Mouse (Mus musculus): ENCODE data around the gene Cacybp. TPM values are rescaled to one million over a fixed set of nuclear protein-coding genes. Genes with fewer than 3 reads are reported as not detected.

Cacybp gene
- polyA plus RNA-seq (2015; fragmentation: Nextera tagmentation; extraction: Ambion mirVana), result 146 and 196 TPM in 2 replicates

DNA sequence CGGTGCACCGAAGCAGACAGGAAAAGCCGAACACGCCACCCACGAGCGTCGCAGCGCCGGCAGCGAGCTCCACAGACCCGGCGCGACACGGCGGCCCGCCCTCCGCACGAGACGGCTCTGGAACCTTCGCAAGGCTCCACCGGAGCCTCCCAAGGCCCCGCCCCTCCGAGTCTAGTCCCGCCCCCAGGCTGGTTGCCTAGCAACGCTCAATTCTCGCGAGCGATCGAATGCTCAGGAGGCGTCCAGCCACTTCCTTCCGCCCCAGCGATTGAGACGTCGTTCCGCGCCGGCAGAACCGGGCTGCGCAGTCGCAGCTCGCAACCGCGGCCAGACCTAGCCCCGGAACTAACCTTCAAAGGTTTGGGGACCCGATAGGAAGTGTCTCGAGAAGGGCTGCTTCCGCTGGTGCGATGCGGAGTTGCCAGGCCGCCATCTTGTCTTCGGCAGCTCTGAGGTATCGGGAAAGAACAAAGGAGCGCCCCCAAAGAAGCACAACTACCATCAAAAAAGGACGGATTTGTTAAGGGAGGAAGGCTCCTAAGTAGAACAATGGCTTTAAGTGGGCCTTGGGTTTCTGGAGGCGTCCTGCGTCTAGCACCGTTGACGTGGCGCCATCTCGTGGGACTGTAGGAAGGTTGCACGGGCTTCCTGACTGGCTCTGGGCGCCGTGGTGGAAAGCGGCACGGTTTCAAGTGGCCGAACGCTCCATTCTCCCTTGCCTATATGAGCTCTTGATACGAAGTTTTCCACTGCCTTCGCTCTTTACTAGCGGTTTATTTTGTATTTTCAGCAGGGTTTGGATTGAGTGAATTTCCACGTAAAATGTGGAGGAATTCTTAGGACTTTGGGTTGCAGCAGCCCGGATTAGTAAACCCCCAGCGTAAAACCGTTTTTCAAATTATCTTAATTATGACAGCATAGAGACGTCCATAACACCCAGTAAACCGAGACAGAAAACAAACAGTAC, at the start of gene Cacybp:
TSS of gene Cacybp (minus strand) at position 173 of the 967 bp plus-strand sequence.
- H3K4me2 ChIP-seq (ENCODE audit: low read depth, low read length), result peak within 1 kb of the TSS; percentile 80
- H3K9ac ChIP-seq (ENCODE audit: low read length), result peak within 1 kb of the TSS; percentile 92
- peak within 1 kb of the TSS; percentile 99 for H3K27ac ChIP-seq (ENCODE audit: low read length)
- no peaks in the 10 kb centered on the region for H3K27me3 ChIP-seq (ENCODE audit: control insufficient read depth, insufficient read depth, low read length)
- no peaks in the 10 kb centered on the region for H3K9me3 ChIP-seq (replicated peaks; ENCODE audit: control insufficient read depth, low read length)
- WGBS, result under 1% methylated on average over 76 of the region's 76 CpGs
- H3K36me3 ChIP-seq (ENCODE audit: control insufficient read depth, insufficient read depth), result no peaks in the 10 kb centered on the region
- peak within 1 kb of the TSS; percentile 97 for H3K4me3 ChIP-seq (ENCODE audit: low read length)
- H3K4me1 ChIP-seq (ENCODE audit: control insufficient read depth, insufficient read depth, low read length), result peaks cover 12% of the 10 kb centered on the region
- ATAC-seq (replicated peaks; ENCODE audit: extremely low read depth, insufficient read depth, low FRiP score), result peak; percentile 97

DNA sequence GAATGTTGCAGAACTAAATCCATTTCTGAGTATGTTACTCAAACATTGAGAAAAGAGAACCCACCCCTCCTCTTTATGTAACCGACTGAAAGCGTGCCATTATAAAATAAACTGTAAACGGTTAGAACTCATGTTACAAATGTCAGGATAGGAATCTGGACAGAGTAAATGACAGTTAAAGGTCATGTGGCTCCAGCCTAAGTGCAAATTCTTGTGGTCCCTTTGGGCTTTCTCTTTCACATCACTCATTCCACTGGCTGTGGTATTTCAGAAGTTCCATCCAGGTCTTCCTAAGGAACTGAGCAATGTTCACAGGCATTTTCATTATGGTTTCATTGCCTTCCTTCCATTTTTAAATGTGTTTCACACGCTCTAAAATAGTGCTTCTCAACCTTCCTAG, 49.7 kb upstream of the Cacybp start:
- H3K27ac ChIP-seq (ENCODE audit: low read length), result no peak overlapping the region
- ATAC-seq (replicated peaks; ENCODE audit: extremely low read depth, insufficient read depth, low FRiP score), result no peak
- H3K27me3 ChIP-seq (ENCODE audit: control insufficient read depth, insufficient read depth, low read length), result no peaks in the 10 kb centered on the region
- H3K36me3 ChIP-seq (ENCODE audit: control insufficient read depth, insufficient read depth), result no peaks in the 10 kb centered on the region
- 71% methylated on average over 4 of the region's 4 CpGs for WGBS
- H3K9ac ChIP-seq (ENCODE audit: low read length), result no peak overlapping the region
- no peak overlapping the region for H3K4me3 ChIP-seq (ENCODE audit: low read length)
- H3K9me3 ChIP-seq (replicated peaks; ENCODE audit: control insufficient read depth, low read length), result no peaks in the 10 kb centered on the region
- no peaks in the 10 kb centered on the region for H3K4me1 ChIP-seq (ENCODE audit: control insufficient read depth, insufficient read depth, low read length)
- H3K4me2 ChIP-seq (ENCODE audit: low read depth, low read length), result no peak overlapping the region

DNA sequence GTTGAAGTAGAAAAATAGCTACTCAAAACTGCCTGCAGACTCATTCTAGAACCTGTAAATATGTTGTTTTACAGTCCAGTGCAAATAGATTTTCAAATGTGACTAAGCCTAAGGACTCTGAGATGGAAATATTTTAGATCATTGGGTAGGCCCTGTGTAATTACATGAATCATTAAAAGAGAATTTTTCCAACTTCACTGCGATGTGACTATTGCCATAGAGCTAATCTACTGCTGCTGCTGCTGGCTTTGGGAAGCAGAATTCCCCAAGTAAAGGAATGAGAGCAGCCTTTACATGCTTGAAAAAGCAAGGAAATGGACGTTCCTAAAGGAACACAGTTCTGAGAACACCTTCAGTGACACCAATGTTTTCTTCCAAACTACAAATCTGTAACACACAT, 49.2 kb upstream of the Cacybp start:
- Histone ChIP-seq H3K4me2 (ENCODE audit: low read depth, low read length) (no peak overlapping the region), H3K4me1 (ENCODE audit: control insufficient read depth, insufficient read depth, low read length) (no peaks in the 10 kb centered on the region), H3K36me3 (ENCODE audit: control insufficient read depth, insufficient read depth) (no peaks in the 10 kb centered on the region), H3K9me3 (replicated peaks; ENCODE audit: control insufficient read depth, low read length) (no peaks in the 10 kb centered on the region), H3K27me3 (ENCODE audit: control insufficient read depth, insufficient read depth, low read length) (no peaks in the 10 kb centered on the region), H3K27ac (ENCODE audit: low read length) (no peak overlapping the region), H3K9ac (ENCODE audit: low read length) (no peak overlapping the region), H3K4me3 (ENCODE audit: low read length) (no peak overlapping the region)
- no peak for ATAC-seq (replicated peaks; ENCODE audit: extremely low read depth, insufficient read depth, low FRiP score)
- 65% methylated on average over 2 of the region's 2 CpGs for WGBS

DNA sequence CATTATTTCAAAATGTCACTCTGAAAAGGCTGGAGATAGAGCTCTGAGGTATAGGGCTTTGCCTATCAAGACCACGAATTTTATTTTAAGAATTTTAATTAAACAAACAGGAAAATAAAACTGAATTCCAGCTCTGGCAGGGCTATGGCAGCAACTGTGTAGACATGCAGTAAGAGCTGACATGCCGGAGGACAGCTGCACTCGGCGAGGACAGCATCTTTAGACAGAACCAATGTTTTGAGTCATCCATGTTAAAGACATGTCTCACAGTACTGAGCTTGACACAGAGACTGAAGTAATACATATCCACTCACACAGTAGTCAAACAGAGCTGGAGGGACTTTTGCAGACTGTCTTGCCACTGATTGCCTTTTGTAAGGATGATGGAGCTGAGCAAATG, 47.9 kb upstream of the Cacybp start:
- 0 out of 2 replicates have a peak, but pooled peaks cover 3% of the 10 kb centered on the region for H3K36me3 ChIP-seq (ENCODE audit: control insufficient read depth, insufficient read depth)
- ATAC-seq (replicated peaks; ENCODE audit: extremely low read depth, insufficient read depth, low FRiP score), result no peak
- no peak overlapping the region for H3K9ac ChIP-seq (ENCODE audit: low read length)
- H3K4me3 ChIP-seq (ENCODE audit: low read length), result no peak overlapping the region
- H3K27me3 ChIP-seq (ENCODE audit: control insufficient read depth, insufficient read depth, low read length), result no peaks in the 10 kb centered on the region
- H3K4me1 ChIP-seq (ENCODE audit: control insufficient read depth, insufficient read depth, low read length), result no peaks in the 10 kb centered on the region
- no peaks in the 10 kb centered on the region for H3K9me3 ChIP-seq (replicated peaks; ENCODE audit: control insufficient read depth, low read length)
- WGBS, result 77% methylated on average over 4 of the region's 4 CpGs
- no peak overlapping the region for H3K4me2 ChIP-seq (ENCODE audit: low read depth, low read length)
- H3K27ac ChIP-seq (ENCODE audit: low read length), result no peak overlapping the region

DNA sequence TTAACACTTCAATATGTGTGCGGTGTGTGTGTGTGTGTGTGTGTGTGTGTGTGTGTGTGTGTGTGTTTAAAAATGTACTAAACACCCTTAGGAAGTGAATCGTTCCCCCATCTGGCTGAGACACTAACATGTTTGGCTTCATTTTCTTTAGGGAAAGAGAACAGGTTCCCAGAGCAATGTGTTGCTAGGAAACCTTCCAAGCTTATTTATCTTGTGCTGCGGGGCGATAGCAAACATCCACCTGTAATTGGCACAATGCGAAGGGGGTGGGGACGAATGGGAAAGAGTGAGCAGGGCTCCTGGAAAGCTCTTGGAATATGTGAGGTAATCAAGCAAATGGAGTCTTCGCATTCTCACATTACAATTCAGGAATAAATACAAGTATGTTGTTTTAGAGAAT, 47.2 kb upstream of the Cacybp start:
- H3K27ac ChIP-seq (ENCODE audit: low read length), result no peak overlapping the region
- H3K4me2 ChIP-seq (ENCODE audit: low read depth, low read length), result no peak overlapping the region
- H3K36me3 ChIP-seq (ENCODE audit: control insufficient read depth, insufficient read depth), result 0 out of 2 replicates have a peak, but pooled peaks cover 6% of the 10 kb centered on the region
- WGBS, result 56% methylated on average over 7 of the region's 7 CpGs
- H3K9ac ChIP-seq (ENCODE audit: low read length), result no peak overlapping the region
- no peaks in the 10 kb centered on the region for H3K9me3 ChIP-seq (replicated peaks; ENCODE audit: control insufficient read depth, low read length)
- no peak for ATAC-seq (replicated peaks; ENCODE audit: extremely low read depth, insufficient read depth, low FRiP score)
- H3K4me3 ChIP-seq (ENCODE audit: low read length), result no peak overlapping the region
- H3K4me1 ChIP-seq (ENCODE audit: control insufficient read depth, insufficient read depth, low read length), result no peaks in the 10 kb centered on the region
- no peaks in the 10 kb centered on the region for H3K27me3 ChIP-seq (ENCODE audit: control insufficient read depth, insufficient read depth, low read length)

DNA sequence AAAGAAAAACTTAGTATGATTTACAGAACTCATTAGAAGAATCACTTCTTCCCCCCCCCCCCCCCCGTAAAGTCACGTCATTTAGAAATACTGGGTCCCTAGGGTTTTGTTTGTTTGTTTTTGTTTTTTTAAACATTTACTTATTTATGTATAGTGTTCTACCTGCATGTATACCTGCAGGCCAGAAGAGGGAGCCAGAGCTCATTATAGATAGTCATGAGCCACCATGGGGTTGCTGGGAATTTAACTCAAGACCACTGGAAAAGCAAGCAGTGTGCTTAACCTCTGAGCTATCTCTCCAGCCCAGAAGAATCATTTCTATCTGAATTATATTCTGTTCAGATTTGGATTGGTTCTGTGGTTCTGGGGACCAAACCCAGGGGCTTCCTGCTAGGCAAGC, 40.4 kb upstream of the Cacybp start:
- Histone ChIP-seq H3K9me3 (replicated peaks; ENCODE audit: control insufficient read depth, low read length) (peaks cover 5% of the 10 kb centered on the region), H3K4me3 (ENCODE audit: low read length) (no peak overlapping the region), H3K4me1 (ENCODE audit: control insufficient read depth, insufficient read depth, low read length) (peaks cover 12% of the 10 kb centered on the region), H3K9ac (ENCODE audit: low read length) (no peak overlapping the region), H3K4me2 (ENCODE audit: low read depth, low read length) (no peak overlapping the region), H3K36me3 (ENCODE audit: control insufficient read depth, insufficient read depth) (peaks cover 11% of the 10 kb centered on the region; the same call in 1 of the 2 replicates), H3K27me3 (ENCODE audit: control insufficient read depth, insufficient read depth, low read length) (no peaks in the 10 kb centered on the region), H3K27ac (ENCODE audit: low read length) (no peak overlapping the region)
- no peak for ATAC-seq (replicated peaks; ENCODE audit: extremely low read depth, insufficient read depth, low FRiP score)
- 77% methylated on average over 2 of the region's 2 CpGs for WGBS

DNA sequence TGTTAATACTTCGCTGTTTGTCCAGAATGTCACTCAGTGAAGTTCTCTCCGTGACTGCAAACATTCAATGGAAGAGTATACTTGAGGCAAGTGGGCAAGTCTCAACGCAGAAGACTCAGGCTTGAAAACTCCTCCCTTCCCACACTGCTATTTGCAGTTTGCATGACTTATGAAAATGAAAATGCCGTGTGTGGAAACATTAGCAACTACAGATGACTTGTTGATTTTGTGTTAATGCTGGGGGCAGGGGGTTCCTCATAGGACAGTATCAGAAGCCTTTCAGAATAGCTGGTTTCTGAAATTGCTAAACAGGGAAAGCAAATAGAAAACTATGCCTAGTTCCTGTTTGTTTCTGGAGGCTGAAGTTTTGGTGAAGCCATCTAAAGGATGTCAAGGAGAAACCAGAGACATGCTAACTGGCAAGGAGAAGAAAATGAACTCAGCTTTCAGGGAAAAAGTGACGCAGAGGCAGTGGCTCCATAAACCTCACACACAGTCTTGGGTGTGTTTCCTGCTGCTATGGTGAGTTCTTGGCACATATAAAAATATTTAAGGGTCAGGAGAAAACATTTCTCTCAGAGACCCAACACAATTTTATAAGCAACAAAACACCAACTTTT, 38.8 kb upstream of the Cacybp start:
- H3K27ac ChIP-seq (ENCODE audit: low read length), result 0 out of 2 replicates have a peak overlapping the region, but pooled peaks have one; percentile 29
- peaks cover 24% of the 10 kb centered on the region for H3K4me1 ChIP-seq (ENCODE audit: control insufficient read depth, insufficient read depth, low read length)
- H3K9ac ChIP-seq (ENCODE audit: low read length), result no peak overlapping the region
- no peak overlapping the region for H3K4me3 ChIP-seq (ENCODE audit: low read length)
- 60% methylated on average over 5 of the region's 5 CpGs for WGBS
- peaks cover 9% of the 10 kb centered on the region; the same call in 1 of the 2 replicates for H3K36me3 ChIP-seq (ENCODE audit: control insufficient read depth, insufficient read depth)
- H3K27me3 ChIP-seq (ENCODE audit: control insufficient read depth, insufficient read depth, low read length), result no peaks in the 10 kb centered on the region
- no peak for ATAC-seq (replicated peaks; ENCODE audit: extremely low read depth, insufficient read depth, low FRiP score)
- H3K9me3 ChIP-seq (replicated peaks; ENCODE audit: control insufficient read depth, low read length), result peaks cover 5% of the 10 kb centered on the region
- H3K4me2 ChIP-seq (ENCODE audit: low read depth, low read length), result no peak overlapping the region

DNA sequence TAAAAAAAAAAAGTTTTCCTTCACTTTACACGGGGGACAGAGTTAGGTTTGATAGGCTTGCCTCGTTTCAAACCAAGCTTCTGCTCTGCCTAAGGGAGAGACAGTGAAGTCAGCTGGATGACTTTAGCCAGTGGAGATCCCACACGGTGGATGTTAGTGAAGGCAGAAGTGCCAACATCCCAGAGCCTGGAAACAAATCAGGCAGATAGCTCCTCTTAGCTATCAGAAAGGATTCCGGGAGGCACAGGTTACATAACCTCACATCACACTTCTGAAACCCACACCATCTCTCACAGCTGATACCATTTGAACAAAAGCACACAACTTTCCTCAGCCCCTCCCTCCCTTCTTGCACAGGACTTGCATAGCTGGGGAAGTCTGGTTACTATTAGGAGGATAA, 38.1 kb upstream of the Cacybp start:
- H3K27ac ChIP-seq (ENCODE audit: low read length), result 0 out of 2 replicates have a peak overlapping the region, but pooled peaks have one; percentile 7
- 22% methylated on average over 4 of the region's 4 CpGs for WGBS
- H3K4me3 ChIP-seq (ENCODE audit: low read length), result no peak overlapping the region

DNA sequence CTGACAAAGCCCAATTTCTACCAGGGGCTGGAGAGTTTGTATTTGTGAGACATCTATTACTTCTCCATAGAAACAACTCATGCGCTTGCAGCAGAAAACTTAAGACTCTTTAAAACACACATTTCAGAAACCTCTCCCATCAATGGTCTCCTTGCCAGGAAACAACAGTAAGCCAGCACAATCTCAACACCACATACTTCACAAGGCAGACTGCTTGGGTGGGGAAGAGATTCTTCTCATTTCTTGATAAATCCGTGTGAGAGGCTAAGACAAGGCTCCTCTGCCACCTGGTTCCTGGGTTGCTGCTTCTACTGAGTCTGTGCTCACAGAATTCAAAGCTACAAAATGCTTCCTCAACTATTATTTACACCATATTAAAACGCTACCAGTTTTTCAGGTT, 37.1 kb upstream of the Cacybp start:
- no peak overlapping the region for H3K9ac ChIP-seq (ENCODE audit: low read length)
- no peak for ATAC-seq (replicated peaks; ENCODE audit: extremely low read depth, insufficient read depth, low FRiP score)
- no peak overlapping the region for H3K4me3 ChIP-seq (ENCODE audit: low read length)
- H3K9me3 ChIP-seq (replicated peaks; ENCODE audit: control insufficient read depth, low read length), result peaks cover 5% of the 10 kb centered on the region
- peaks cover 27% of the 10 kb centered on the region for H3K4me1 ChIP-seq (ENCODE audit: control insufficient read depth, insufficient read depth, low read length)
- no peak overlapping the region for H3K27ac ChIP-seq (ENCODE audit: low read length)
- H3K4me2 ChIP-seq (ENCODE audit: low read depth, low read length), result no peak overlapping the region
- H3K27me3 ChIP-seq (ENCODE audit: control insufficient read depth, insufficient read depth, low read length), result no peaks in the 10 kb centered on the region
- WGBS, result 58% methylated on average over 3 of the region's 3 CpGs
- peaks cover 5% of the 10 kb centered on the region; the same call in 1 of the 2 replicates for H3K36me3 ChIP-seq (ENCODE audit: control insufficient read depth, insufficient read depth)

More for the DNA sequence above, 38.1 kb upstream of the Cacybp start:
- ATAC-seq (replicated peaks; ENCODE audit: extremely low read depth, insufficient read depth, low FRiP score), result no peak
- H3K9ac ChIP-seq (ENCODE audit: low read length), result no peak overlapping the region
- H3K4me2 ChIP-seq (ENCODE audit: low read depth, low read length), result no peak overlapping the region
- peaks cover 27% of the 10 kb centered on the region for H3K4me1 ChIP-seq (ENCODE audit: control insufficient read depth, insufficient read depth, low read length)
- no peaks in the 10 kb centered on the region for H3K27me3 ChIP-seq (ENCODE audit: control insufficient read depth, insufficient read depth, low read length)
- H3K36me3 ChIP-seq (ENCODE audit: control insufficient read depth, insufficient read depth), result peaks cover 8% of the 10 kb centered on the region; the same call in 1 of the 2 replicates
- H3K9me3 ChIP-seq (replicated peaks; ENCODE audit: control insufficient read depth, low read length), result peaks cover 5% of the 10 kb centered on the region

Measured in heart, embryonic 16.5 days (tissue).